Mouse (Mus musculus) lung, postnatal 0 days (tissue): ENCODE data around the gene H2-T23. TPM values are rescaled to one million over a fixed set of nuclear protein-coding genes. Genes with fewer than 3 reads are reported as not detected.
"Not testable (repeated sequence)": the region's sequence is repeated elsewhere in the genome, so short reads cannot be mapped to it uniquely, and the experiment has no call there.

Experiments
- ATAC-seq: fragments of 200-750 bp; cut with Nextera tagmentation; 2 replicates; pipeline ENCODE4 v1.8.0; 2017; ENCODE audit warnings: moderate library complexity
- DNase-seq: peaks from one replicate; pipeline ENCODE4 v3.0.0-alpha.2; 2016; ENCODE audit warnings: low spot score
- H3K27ac ChIP-seq: fragments of 300-500 bp; sonication (generic); 2 replicates; pipeline ENCODE4 v1.5.1; 2014; ENCODE audit warnings: antibody characterized with exemption, mild to moderate bottlenecking, low read length, mixed read lengths
- H3K27me3 ChIP-seq: fragments of 300-500 bp; sonication (generic); replicated peaks from 2 replicates; pipeline ENCODE4 v1.6.1; 2014; ENCODE audit warnings: low read length, mixed read lengths; ENCODE audit not compliant: insufficient read depth
- H3K36me3 ChIP-seq: fragments of 300-500 bp; sonication (generic); 2 replicates; pipeline ENCODE4 v1.6.1; 2014; ENCODE audit warnings: low read length, mixed read lengths; ENCODE audit not compliant: insufficient read depth
- H3K4me1 ChIP-seq: fragments of 300-500 bp; sonication (generic); 2 replicates; pipeline ENCODE4 v1.6.1; 2014; ENCODE audit warnings: antibody characterized with exemption, low read depth, low read length, mixed read lengths; ENCODE audit not compliant: insufficient read depth
- H3K4me2 ChIP-seq: fragments of 300-500 bp; sonication (generic); replicated peaks from 2 replicates; pipeline ENCODE4 v1.6.1; 2014; ENCODE audit warnings: low read depth, mild to moderate bottlenecking, low read length, moderate library complexity, mixed read lengths
- H3K4me3 ChIP-seq: fragments of 300-500 bp; sonication (generic); 2 replicates; pipeline ENCODE4 v1.5.1; 2014; ENCODE audit warnings: low read depth, low read length
- H3K9ac ChIP-seq: fragments of 300-500 bp; sonication (generic); replicated peaks from 2 replicates; pipeline ENCODE4 v1.6.1; 2014; ENCODE audit warnings: low read depth, mild to moderate bottlenecking
- H3K9me3 ChIP-seq: fragments of 300-500 bp; sonication (generic); 2 replicates; pipeline ENCODE4 v1.6.1; 2016; ENCODE audit warnings: low read length, mixed read lengths
- CTCF ChIP-seq: IDR thresholded peaks from 2 replicates; pipeline ENCODE4 v1.5.1; 2016; ENCODE audit warnings: antibody characterized with exemption, mild to moderate bottlenecking
- EP300 ChIP-seq: IDR thresholded peaks from 2 replicates; pipeline ENCODE4 v1.6.1; 2016; ENCODE audit warnings: antibody characterized with exemption, mild to moderate bottlenecking, control low read depth
- WGBS: fragments of 180-500 bp; shearing (Covaris S2); extraction: QIAGEN DNeasy Blood & Tissue Kit; methylation state at CpG from one replicate; pipeline ENCODE4 v1.1.7; 2014; 5-methylcytosine and 5-hydroxymethylcytosine counted together
- polyA plus RNA-seq: library from polyadenylated mRNA; unstranded; fragments of >200 nt; fragmentation: Nextera tagmentation; extraction: Ambion mirVana; gene quantifications from 2 replicates; pipeline ENCODE4 v1.2.1, GENCODE M21; 2015

H2-T23 gene
- polyA plus RNA-seq: 50.4 and 53.1 TPM in 2 replicates

- Histone ChIP-seq H3K27ac (peak within 1 kb of the TSS; percentile 26; the same call in 1 of the 2 replicates), H3K4me2 (peak within 1 kb of the TSS; percentile 67), H3K4me3 (peak within 1 kb of the TSS; percentile 61), H3K9ac (peak within 1 kb of the TSS; percentile 64)
- not testable (repeated sequence) for H3K27me3 ChIP-seq, H3K36me3 ChIP-seq, H3K9me3 ChIP-seq, H3K4me1 ChIP-seq
- DNase-seq: peak; percentile 84
- ATAC-seq: peak; percentile 73
- WGBS: 3% methylated on average over 15 of the region's 25 CpGs
Observed at GRCm38 (mm10) chr17:36032351-36032875, at the start of gene H2-T23. Gene H2-T23, minus strand, starts transcription at chr17:36032855.

- H3K9me3 ChIP-seq, H3K4me1 ChIP-seq, ATAC-seq, DNase-seq, H3K4me2 ChIP-seq, H3K4me3 ChIP-seq, H3K27ac ChIP-seq, H3K27me3 ChIP-seq, H3K36me3 ChIP-seq, H3K9ac ChIP-seq: not testable (repeated sequence)
Observed at GRCm38 (mm10) chr17:36081901-36082300, 49.2 kb upstream of the H2-T23 start.

- H3K4me1 ChIP-seq: no peaks in the 10 kb centered on the region
- no peaks in the 10 kb centered on the region for H3K36me3 ChIP-seq
- WGBS: 29% methylated on average over 2 of the region's 2 CpGs
- DNase-seq (peak; percentile 87), ATAC-seq (peak; percentile 47; the same call in 1 of the 2 replicates)
- TF ChIP-seq CTCF (peak; percentile 77), EP300 (no peak)
- no peak overlapping the region for H3K4me2 ChIP-seq
- H3K27me3 ChIP-seq: no peaks in the 10 kb centered on the region
- no peak overlapping the region for H3K9ac ChIP-seq
- no peaks in the 10 kb centered on the region for H3K9me3 ChIP-seq
- no peak overlapping the region for H3K27ac ChIP-seq
- H3K4me3 ChIP-seq: no peak overlapping the region
Observed at GRCm38 (mm10) chr17:36060829-36061228, 28.2 kb upstream of the H2-T23 start.

GRCm38 (mm10) chr17:36058362-36058761 is 25.7 kb upstream of the H2-T23 start, which contains the start of gene Gm11127:
Gene Gm11127, minus strand, starts transcription at chr17:36058371.
- not testable (repeated sequence) for ATAC-seq, H3K27ac ChIP-seq

DNA sequence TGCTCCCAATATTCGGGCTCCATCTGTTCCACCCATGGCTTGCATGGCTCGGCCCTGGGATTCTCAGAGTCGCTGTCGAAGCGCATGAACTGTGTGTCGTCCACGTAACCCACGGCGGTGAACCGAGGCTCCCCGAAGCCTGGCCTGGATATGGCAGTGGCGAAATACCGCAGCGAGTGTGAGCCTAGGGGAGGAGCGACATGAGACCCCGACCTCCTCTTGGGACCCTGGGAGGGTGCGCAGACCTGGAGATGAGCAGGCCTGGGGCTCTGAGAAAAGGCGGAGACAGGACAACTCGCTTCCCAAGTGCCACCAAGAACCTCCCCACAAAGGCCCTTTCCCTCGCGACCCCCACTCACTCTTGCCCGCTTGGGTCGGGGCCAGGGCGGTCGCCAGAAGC is 25.3 kb upstream of the H2-T23 start:
- H3K9me3 ChIP-seq, ATAC-seq, H3K27me3 ChIP-seq, H3K4me2 ChIP-seq, H3K4me1 ChIP-seq, H3K9ac ChIP-seq, H3K4me3 ChIP-seq, H3K27ac ChIP-seq, H3K36me3 ChIP-seq, DNase-seq: not testable (repeated sequence)
- WGBS: 89% methylated on average over 22 of the region's 25 CpGs

More at GRCm38 (mm10) chr17:36058362-36058761, 25.7 kb upstream of the H2-T23 start, which contains the start of gene Gm11127:
- not testable (repeated sequence) for H3K4me3 ChIP-seq, H3K4me2 ChIP-seq, H3K9me3 ChIP-seq, H3K9ac ChIP-seq, H3K4me1 ChIP-seq, H3K27me3 ChIP-seq, DNase-seq, H3K36me3 ChIP-seq
- WGBS: 45% methylated on average over 1 of the region's 1 CpGs

DNA sequence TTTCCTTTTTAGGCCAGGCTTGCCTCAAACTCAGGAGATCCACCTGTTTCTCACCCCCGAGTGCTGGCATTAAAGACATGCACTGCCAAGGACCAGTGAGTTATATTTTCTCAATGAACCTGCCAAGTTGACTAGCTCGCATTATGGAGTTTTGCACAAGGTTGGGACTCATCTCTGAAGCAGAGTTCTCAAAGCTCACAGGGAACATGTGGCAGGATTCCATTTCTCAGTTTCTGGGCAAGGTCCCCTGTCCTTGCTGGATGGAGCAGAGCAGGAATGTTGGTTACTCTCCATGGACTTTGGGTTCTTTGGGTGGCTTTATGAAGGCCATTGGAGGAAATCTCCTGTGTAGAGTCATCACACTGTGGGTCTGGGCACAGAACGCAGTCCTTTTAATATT is 10.6 kb upstream of the H2-T23 start:
- no peak for ATAC-seq
- peak overlapping the region; percentile 58 for H3K4me2 ChIP-seq
- peaks cover 5% of the 10 kb centered on the region; the same call in 1 of the 2 replicates for H3K4me1 ChIP-seq
- H3K27ac ChIP-seq: peak overlapping the region; percentile 62; the same call in 1 of the 2 replicates
- peak overlapping the region; percentile 37 for H3K4me3 ChIP-seq
- TF ChIP-seq EP300 (0 out of 2 replicates have a peak, but pooled peaks have one; percentile 0), CTCF (no peak)
- no peaks in the 10 kb centered on the region for H3K27me3 ChIP-seq
- no peak overlapping the region; the same call in 1 of the 2 replicates for H3K9ac ChIP-seq
- H3K9me3 ChIP-seq: no peaks in the 10 kb centered on the region
- no peak for DNase-seq
- 76% methylated on average over 3 of the region's 3 CpGs for WGBS
- H3K36me3 ChIP-seq: no peaks in the 10 kb centered on the region
